Mouse (Mus musculus): ENCODE results near the gene Acin1.

Acin1 gene

GRCm38 (mm10) chr14:54698733-54699132 is 12.0 kb upstream of the Acin1 start, which contains the start of gene Gm29776:
Gm29776 (minus strand) TSS chr14:54698833.
- no peak for DNase-seq (ENCODE audit: low spot score)

GRCm38 (mm10) chr14:54696752-54697151 is 10.0 kb upstream of the Acin1 start:
- DNase-seq (ENCODE audit: low spot score) = no peak

- DNase-seq (ENCODE audit: low spot score) = no peak
These were observed 8.3 kb upstream of the Acin1 start for GRCm38 (mm10) chr14:54695042-54695441.

- DNase-seq (ENCODE audit: low spot score) = no peak
These were observed 520 bp upstream of the Acin1 start for GRCm38 (mm10) chr14:54687251-54687650.

GRCm38 (mm10) chr14:54686063-54686521 is 639 bp downstream of the Acin1 start, which contains the start of gene 1700123O20Rik:
1700123O20Rik (plus strand) TSS chr14:54686216.
- no peak for DNase-seq (ENCODE audit: low spot score)

GRCm38 (mm10) chr14:54685471-54685870 is 1.3 kb downstream of the Acin1 start:
- DNase-seq (ENCODE audit: low spot score) = no peak

- DNase-seq (ENCODE audit: low spot score) = no peak
These were observed 4.3 kb downstream of the Acin1 start for GRCm38 (mm10) chr14:54682396-54682795.

- no peak for DNase-seq (ENCODE audit: low spot score)
These were observed 8.0 kb downstream of the Acin1 start for GRCm38 (mm10) chr14:54678657-54679304.

- DNase-seq (ENCODE audit: low spot score) = no peak
These were observed 10.4 kb downstream of the Acin1 start for GRCm38 (mm10) chr14:54676290-54676689.

GRCm38 (mm10) chr14:54674317-54674716 is 12.4 kb downstream of the Acin1 start:
- no peak for DNase-seq (ENCODE audit: low spot score)

- peak; percentile 38 for DNase-seq (ENCODE audit: low spot score)
These were observed 17.4 kb downstream of the Acin1 start for GRCm38 (mm10) chr14:54669381-54669780.

GRCm38 (mm10) chr14:54664477-54665222 is 22.1 kb downstream of the Acin1 start:
- no peak for DNase-seq (ENCODE audit: low spot score)

GRCm38 (mm10) chr14:54660009-54660408 is 26.7 kb downstream of the Acin1 start:
- DNase-seq (ENCODE audit: low spot score) = no peak

GRCm38 (mm10) chr14:54653496-54653895 is 33.2 kb downstream of the Acin1 start:
- DNase-seq (ENCODE audit: low spot score) = peak; percentile 85

- no peak for DNase-seq (ENCODE audit: low spot score)
These were observed 33.9 kb downstream of the Acin1 start for GRCm38 (mm10) chr14:54652787-54653186.

GRCm38 (mm10) chr14:54651556-54651955 is 35.2 kb downstream of the Acin1 start:
- DNase-seq (ENCODE audit: low spot score) = no peak

GRCm38 (mm10) chr14:54650621-54651454 is 35.9 kb downstream of the Acin1 start:
- DNase-seq (ENCODE audit: low spot score) = peak; percentile 77

GRCm38 (mm10) chr14:54647900-54648299 is 38.8 kb downstream of the Acin1 start:
- DNase-seq (ENCODE audit: low spot score) = no peak

GRCm38 (mm10) chr14:54646898-54647636 is 39.7 kb downstream of the Acin1 start:
- no peak for DNase-seq (ENCODE audit: low spot score)

- DNase-seq (ENCODE audit: low spot score) = no peak
These were observed 40.3 kb downstream of the Acin1 start for GRCm38 (mm10) chr14:54646455-54646854.

- no peak for DNase-seq (ENCODE audit: low spot score)
These were observed 42.4 kb downstream of the Acin1 start for GRCm38 (mm10) chr14:54644294-54644693.

GRCm38 (mm10) chr14:54643011-54643410 is 43.7 kb downstream of the Acin1 start:
- no peak for DNase-seq (ENCODE audit: low spot score)

Measured in ovary, postnatal 36 days (tissue).